Mouse (Mus musculus) megakaryocyte, embryonic 14.5 days (primary cell): ENCODE results near the gene Pde4b. TPM values are rescaled to one million over a fixed set of nuclear protein-coding genes. Genes with fewer than 3 reads are reported as not detected.

Experiments used
- H3K27me3 ChIP-seq: replicated peaks from 2 replicates; pipeline ENCODE3; 2012; ENCODE audit warnings: inconsistent platforms
- H3K36me3 ChIP-seq: replicated peaks from 2 replicates; pipeline ENCODE3; 2012; ENCODE audit warnings: low read length, inconsistent platforms, mixed read lengths
- H3K4me1 ChIP-seq: 2 replicates; pipeline ENCODE4 v1.6.1; 2012; ENCODE audit warnings: inconsistent platforms
- H3K4me3 ChIP-seq: replicated peaks from 2 replicates; pipeline ENCODE3; 2012; ENCODE audit warnings: moderate library complexity, mild to moderate bottlenecking, inconsistent platforms
- H3K9me3 ChIP-seq: 2 replicates; pipeline ENCODE4 v1.6.1; 2012; ENCODE audit warnings: inconsistent platforms
- FLI1 ChIP-seq: IDR thresholded peaks from 2 replicates; pipeline ENCODE4 v1.6.1; 2012; ENCODE audit warnings: low read length, inconsistent platforms, mixed read lengths
- GATA1 ChIP-seq: IDR thresholded peaks from 3 replicates; pipeline ENCODE4 v1.6.1; 2012; ENCODE audit warnings: mixed read lengths, low read length, inconsistent platforms, borderline replicate concordance
- polyA plus RNA-seq: library from polyadenylated mRNA; stranded (reverse); fragments of >175 nt; gene quantifications from 2 replicates; pipeline ENCODE4 v1.2.3, GENCODE M21; 2012; ENCODE audit warnings: low replicate concordance; ENCODE audit not compliant: insufficient read depth

The Pde4b gene
- polyA plus RNA-seq, 1 experiment: 1.2 TPM

DNA sequence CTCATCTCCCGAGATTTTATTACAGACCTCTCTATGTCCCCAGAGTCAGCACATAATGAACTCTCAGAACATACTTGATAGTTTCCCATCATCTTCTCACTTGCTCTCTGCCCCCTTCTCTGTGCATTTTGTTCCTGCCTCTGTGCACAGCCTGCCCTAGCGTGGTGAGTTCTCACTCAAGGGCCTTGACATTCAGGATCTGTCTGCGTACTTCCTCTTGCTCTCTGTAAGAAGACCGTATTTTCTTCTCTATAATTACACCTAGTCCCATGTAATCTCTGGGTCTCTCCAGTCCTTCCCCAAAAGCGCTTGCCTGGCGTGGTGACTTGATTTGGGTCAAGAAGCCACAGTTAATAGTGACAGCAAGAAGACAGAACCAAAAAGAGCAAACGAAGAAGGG is 568.0 kb downstream of the Pde4b start:
- H3K4me1 ChIP-seq: peaks cover 10% of the 10 kb centered on the region
- no peak for TF ChIP-seq GATA1
- no peak for TF ChIP-seq FLI1
- H3K36me3 ChIP-seq: no peaks in the 10 kb centered on the region
- no peaks in the 10 kb centered on the region for H3K27me3 ChIP-seq
- H3K4me3 ChIP-seq: no peak overlapping the region
- H3K9me3 ChIP-seq: no peaks in the 10 kb centered on the region; the same call in 1 of the 2 replicates

DNA sequence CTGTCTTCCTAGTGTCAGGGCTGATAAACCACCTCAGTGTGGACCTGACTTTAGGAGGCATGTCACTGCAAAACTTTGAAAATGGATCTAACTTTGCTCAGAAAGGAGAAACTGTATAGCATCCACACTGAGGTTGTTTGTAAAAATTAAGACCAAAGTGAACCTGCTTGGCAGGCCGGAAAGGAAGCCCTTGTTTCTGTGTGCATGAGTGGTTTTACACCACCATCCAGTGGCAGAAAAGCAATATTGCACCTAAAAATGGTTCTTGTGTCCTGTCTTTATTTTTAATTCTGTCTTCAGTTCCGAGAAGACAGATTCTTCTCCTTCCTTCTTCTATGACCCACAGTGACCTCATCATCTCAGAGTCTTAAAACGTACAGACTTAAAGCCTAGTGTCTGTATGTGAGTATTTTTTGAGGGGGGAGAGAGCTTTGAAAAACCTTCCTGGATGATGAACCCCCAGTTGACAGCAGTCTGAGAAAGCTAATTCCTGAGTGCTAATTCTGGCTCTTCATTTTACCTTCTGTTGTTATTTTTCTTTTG is 569.2 kb downstream of the Pde4b start:
- Histone ChIP-seq H3K4me3 (no peak overlapping the region), H3K9me3 (no peaks in the 10 kb centered on the region; the same call in 1 of the 2 replicates), H3K36me3 (no peaks in the 10 kb centered on the region), H3K4me1 (peaks cover 10% of the 10 kb centered on the region), H3K27me3 (no peaks in the 10 kb centered on the region)
- TF ChIP-seq GATA1: no peak
- TF ChIP-seq FLI1: no peak

Other genes starting within 250 kb of the Pde4b start
- gene B020004J07Rik, start 243.5 kb upstream of the Pde4b start, polyA plus RNA-seq: 0.10 TPM in 1 of 2 replicates, not detected in the other
- gene C130073F10Rik, start 193.8 kb upstream of the Pde4b start, polyA plus RNA-seq: not detected in 2 replicates
- gene Gm12800, start 178.4 kb upstream of the Pde4b start, polyA plus RNA-seq: not detected in 2 replicates
- gene Gm12794, start 147.1 kb upstream of the Pde4b start, polyA plus RNA-seq: not detected in 2 replicates
- not detected in 2 replicates for gene Gm12790, start 106.5 kb upstream of the Pde4b start, polyA plus RNA-seq
- gene Gm12789, start 100.9 kb upstream of the Pde4b start, polyA plus RNA-seq: not detected in 2 replicates